Mouse (Mus musculus) left cerebral cortex, adult 8-10 months (tissue): ENCODE measurements around the gene Olfr1505. TPM values are rescaled to one million over a fixed set of nuclear protein-coding genes. Genes with fewer than 3 reads are reported as not detected.

Experiments used
- DNase-seq, 2 experiments: peaks; one replicate each; pipeline ENCODE4 v3.0.0; 2022; ENCODE audit warnings: low spot score in 2 of 2
- total RNA-seq, 4 experiments: library from RNA; stranded (reverse); gene quantifications; 2 replicates each; pipeline ENCODE4 v1.2.4; 2022

Olfr1505 gene
- total RNA-seq: not detected

DNA sequence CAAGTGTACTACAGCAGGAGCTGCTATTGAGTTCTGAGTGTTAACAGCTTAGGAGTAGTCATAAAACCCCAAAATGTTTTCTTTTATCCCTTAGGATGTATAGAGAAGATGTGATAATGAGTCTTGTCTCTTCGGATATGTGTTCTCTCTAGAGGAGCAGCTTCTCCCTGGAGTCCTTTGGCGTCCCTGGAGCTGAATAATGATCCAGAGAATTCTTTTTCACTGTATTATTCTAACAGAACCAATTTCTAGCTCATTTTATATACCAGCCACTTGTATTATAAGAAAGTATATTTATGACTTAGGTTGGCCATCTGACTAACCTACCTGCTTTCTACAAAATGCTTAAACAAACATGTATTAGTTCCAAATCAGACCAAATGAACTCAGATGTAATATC lies at the start of gene Olfr1505:
TSS of gene Olfr1505 (plus strand) at position 301 of the 400 bp plus-strand sequence.
- no peak for DNase-seq

DNA sequence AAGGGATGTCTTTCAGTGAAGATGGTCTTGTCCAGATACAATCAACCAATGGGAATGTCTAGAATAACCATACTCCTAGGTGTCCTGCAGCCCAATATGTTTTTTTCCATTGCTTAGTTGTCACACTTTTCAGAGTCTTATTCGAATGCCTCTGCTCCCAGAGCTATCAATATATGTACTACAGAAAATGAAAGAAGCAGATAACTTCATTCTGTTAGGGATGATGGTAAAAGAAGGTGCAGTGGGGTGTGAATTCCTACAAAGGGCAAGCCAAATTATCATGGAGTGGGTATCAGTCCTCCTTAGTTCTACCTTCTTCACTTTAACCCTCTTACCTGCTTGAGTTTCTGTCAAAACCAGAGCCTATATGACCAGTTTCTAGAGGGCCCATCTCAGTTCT lies 15.5 kb upstream of the Olfr1505 start, which contains the start of gene Olfr1504:
TSS of gene Olfr1504 (minus strand) at position 101 of the 400 bp plus-strand sequence.
- no peak for DNase-seq

Other genes with a start within 250 kb of the Olfr1505 start
- not detected for gene Olfr1491, start 216.3 kb upstream of the Olfr1505 start, total RNA-seq
- gene Olfr1493-ps1, start 190.3 kb upstream of the Olfr1505 start, total RNA-seq: not detected
- not detected for gene Olfr1494, start 173.8 kb upstream of the Olfr1505 start, total RNA-seq
- not detected for gene Olfr1495, start 148.9 kb upstream of the Olfr1505 start, total RNA-seq
- not detected for gene Olfr1496, start 135.7 kb upstream of the Olfr1505 start, total RNA-seq
- not detected for gene Olfr1497, start 115.3 kb upstream of the Olfr1505 start, total RNA-seq
- not detected for gene Olfr1499, start 94.1 kb upstream of the Olfr1505 start, total RNA-seq
- not detected for gene Olfr1500, start 83.0 kb upstream of the Olfr1505 start, total RNA-seq
- gene Olfr1501, start 62.8 kb upstream of the Olfr1505 start, total RNA-seq: not detected
- gene Olfr1502, start 51.7 kb upstream of the Olfr1505 start, total RNA-seq: not detected
- gene Olfr1504, start 15.6 kb upstream of the Olfr1505 start, total RNA-seq: not detected